Mouse (Mus musculus) lung, embryonic 16.5 days (tissue): ENCODE measurements around the gene Vmn1r57. TPM values are rescaled to one million over a fixed set of nuclear protein-coding genes. Genes with fewer than 3 reads are reported as not detected.
"Not testable (repeated sequence)": the region's sequence is repeated elsewhere in the genome, so short reads cannot be mapped to it uniquely, and the experiment has no call there.

Experiments used
- ATAC-seq: fragments of 200-750 bp; cut with Nextera tagmentation; 2 replicates; pipeline ENCODE4 v1.8.0; 2017; ENCODE audit warnings: low read depth, mild to moderate bottlenecking, moderate library complexity
- H3K27ac ChIP-seq: fragments of 300-500 bp; sonication (generic); 2 replicates; pipeline ENCODE4 v1.5.1; 2014; ENCODE audit warnings: mild to moderate bottlenecking, control low read depth, low read length
- H3K27me3 ChIP-seq: fragments of 300-500 bp; sonication (generic); 2 replicates; pipeline ENCODE4 v1.6.1; 2014; ENCODE audit warnings: low read depth, low read length, mixed read lengths; ENCODE audit not compliant: control insufficient read depth, insufficient read depth
- H3K36me3 ChIP-seq: fragments of 300-500 bp; sonication (generic); 2 replicates; pipeline ENCODE4 v1.6.1; 2014; ENCODE audit warnings: low read length; ENCODE audit not compliant: control insufficient read depth, insufficient read depth
- H3K4me1 ChIP-seq: fragments of 300-500 bp; sonication (generic); replicated peaks from 2 replicates; pipeline ENCODE4 v1.6.1; 2014; ENCODE audit warnings: low read length, mixed read lengths; ENCODE audit not compliant: control insufficient read depth, insufficient read depth
- H3K4me2 ChIP-seq: fragments of 300-500 bp; sonication (generic); 2 replicates; pipeline ENCODE4 v1.6.1; 2014; ENCODE audit warnings: low read depth, low read length, control low read depth
- H3K4me3 ChIP-seq: fragments of 300-500 bp; sonication (generic); 2 replicates; pipeline ENCODE4 v1.5.1; 2014; ENCODE audit warnings: mild to moderate bottlenecking, low read length, control low read depth
- H3K9ac ChIP-seq: fragments of 300-500 bp; sonication (generic); 2 replicates; pipeline ENCODE4 v1.6.1; 2014; ENCODE audit warnings: low read length, control low read depth
- H3K9me3 ChIP-seq: fragments of 300-500 bp; sonication (generic); 2 replicates; pipeline ENCODE4 v1.6.1; 2016; ENCODE audit warnings: low read length; ENCODE audit not compliant: control insufficient read depth
- WGBS: fragments of 180-500 bp; shearing (Covaris S2); extraction: QIAGEN DNeasy Blood & Tissue Kit; methylation state at CpG from one replicate; pipeline ENCODE4 v1.1.7; 2014; 5-methylcytosine and 5-hydroxymethylcytosine counted together
- polyA plus RNA-seq: library from polyadenylated mRNA; unstranded; fragments of >200 nt; fragmentation: Nextera tagmentation; extraction: Ambion mirVana; gene quantifications from 2 replicates; pipeline ENCODE4 v1.2.1, GENCODE M21; 2015

Gene Vmn1r57
- polyA plus RNA-seq, result not detected in 2 replicates

GRCm38 (mm10) chr7:5218193-5218592 lies at the start of gene Vmn1r57:
TSS of gene Vmn1r57 (plus strand) at chr7:5218493.
- ATAC-seq, H3K36me3 ChIP-seq, H3K27me3 ChIP-seq, H3K4me2 ChIP-seq, H3K27ac ChIP-seq, H3K9ac ChIP-seq, H3K4me1 ChIP-seq, H3K9me3 ChIP-seq, H3K4me3 ChIP-seq: not testable (repeated sequence)
- 44% methylated on average over 1 of the region's 1 CpGs for WGBS

DNA sequence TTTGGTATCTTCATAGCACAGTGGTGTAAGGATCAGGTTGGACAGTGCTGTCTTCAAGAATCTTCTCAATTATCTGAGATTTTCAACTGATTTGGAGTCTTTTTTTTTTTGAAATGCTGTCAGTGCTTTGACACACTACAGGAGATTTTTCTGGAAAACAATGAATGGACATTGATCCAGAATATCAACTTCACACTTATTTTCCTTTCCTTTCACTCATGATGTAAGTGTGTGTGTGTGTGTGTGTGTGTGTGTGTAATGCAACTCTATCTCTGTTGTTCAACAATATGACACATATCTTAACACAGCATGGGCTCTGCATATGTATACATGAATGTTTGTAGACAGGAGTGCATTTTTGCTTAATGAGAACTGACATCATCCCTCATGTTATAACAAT lies 21.6 kb upstream of the Vmn1r57 start, which contains the start of gene Vmn1r56:
Vmn1r56 (minus strand) TSS at position 101 of the 400 bp plus-strand sequence.
- not testable (repeated sequence) for H3K36me3 ChIP-seq, H3K9me3 ChIP-seq, H3K27ac ChIP-seq, H3K4me3 ChIP-seq, H3K4me1 ChIP-seq, ATAC-seq, H3K4me2 ChIP-seq, H3K27me3 ChIP-seq, H3K9ac ChIP-seq

DNA sequence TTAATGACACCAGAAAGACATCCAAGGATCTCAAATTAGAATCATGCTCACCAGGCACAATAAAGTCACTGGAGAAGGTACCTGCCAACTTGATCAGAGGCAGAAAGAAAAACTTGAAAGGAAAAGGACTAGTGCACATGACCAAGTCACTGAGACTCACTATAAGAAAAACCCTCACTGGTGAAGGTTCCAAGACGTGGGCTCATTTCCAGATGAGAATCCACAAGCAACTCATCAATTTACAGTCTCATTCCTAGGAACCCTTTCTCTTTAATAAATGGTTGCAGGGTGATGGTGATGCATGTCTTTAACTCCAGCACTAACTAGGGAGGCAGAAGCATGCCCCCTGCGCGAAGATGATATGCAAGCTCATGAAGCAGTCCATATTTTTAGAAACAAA lies 44.8 kb downstream of the Vmn1r57 start:
- H3K4me1 ChIP-seq, result no peaks in the 10 kb centered on the region
- H3K36me3 ChIP-seq, result no peaks in the 10 kb centered on the region
- no peak overlapping the region for H3K9ac ChIP-seq
- no peaks in the 10 kb centered on the region for H3K27me3 ChIP-seq
- H3K4me2 ChIP-seq, result no peak overlapping the region
- peaks cover 4% of the 10 kb centered on the region; the same call in 1 of the 2 replicates for H3K9me3 ChIP-seq
- WGBS, result 81% methylated on average over 3 of the region's 3 CpGs
- no peak overlapping the region for H3K4me3 ChIP-seq
- ATAC-seq, result no peak
- H3K27ac ChIP-seq, result no peak overlapping the region

Other genes with a start within 250 kb of the Vmn1r57 start
- 0.72 and 1.0 TPM in 2 replicates for gene Sbk3, start 247.3 kb upstream of the Vmn1r57 start, polyA plus RNA-seq
- gene Zfp579, start 222.3 kb upstream of the Vmn1r57 start, polyA plus RNA-seq, result 32.3 and 35.0 TPM in 2 replicates
- gene Zfp524, start 204.1 kb upstream of the Vmn1r57 start, polyA plus RNA-seq, result 19.3 and 21.4 TPM in 2 replicates
- 33.1 and 34.5 TPM in 2 replicates for gene Fiz1, start 203.8 kb upstream of the Vmn1r57 start, polyA plus RNA-seq
- 1.2 and 1.3 TPM in 2 replicates for gene Gm44973, start 203.0 kb upstream of the Vmn1r57 start, polyA plus RNA-seq
- gene Zfp865, start 198.1 kb upstream of the Vmn1r57 start, polyA plus RNA-seq, result 5.5 and 5.7 TPM in 2 replicates
- gene Ccdc106, start 197.9 kb upstream of the Vmn1r57 start, polyA plus RNA-seq, result 5.3 and 5.5 TPM in 2 replicates
- not detected in 2 replicates for gene 4632433K11Rik, start 184.4 kb upstream of the Vmn1r57 start, polyA plus RNA-seq
- 4.9 and 7.0 TPM in 2 replicates for gene Zfp784, start 180.0 kb upstream of the Vmn1r57 start, polyA plus RNA-seq
- 26.7 and 27.0 TPM in 2 replicates for gene Zfp580, start 167.0 kb upstream of the Vmn1r57 start, polyA plus RNA-seq
- gene U2af2, start 156.3 kb upstream of the Vmn1r57 start, polyA plus RNA-seq, result 109 and 110 TPM in 2 replicates
- gene Epn1, start 138.3 kb upstream of the Vmn1r57 start, polyA plus RNA-seq, result 53.8 and 54.8 TPM in 2 replicates
- gene Rfpl4, start 101.5 kb upstream of the Vmn1r57 start, polyA plus RNA-seq, result not detected in 2 replicates
- gene Rasl2-9, start 92.5 kb upstream of the Vmn1r57 start, polyA plus RNA-seq, result 0.43 and 0.51 TPM in 2 replicates
- not detected in 2 replicates for gene Vmn1r55, start 68.8 kb upstream of the Vmn1r57 start, polyA plus RNA-seq
- not detected in 2 replicates for gene Vmn1r56, start 21.7 kb upstream of the Vmn1r57 start, polyA plus RNA-seq
- not detected in 2 replicates for gene Gm5065, start 132.0 kb downstream of the Vmn1r57 start, polyA plus RNA-seq
- gene Nlrp2, start 132.5 kb downstream of the Vmn1r57 start, polyA plus RNA-seq, result not detected in 2 replicates
- not detected in 2 replicates for gene Vmn1r58, start 194.9 kb downstream of the Vmn1r57 start, polyA plus RNA-seq
- gene Vmn1r59, start 238.3 kb downstream of the Vmn1r57 start, polyA plus RNA-seq, result not detected in 2 replicates